Mouse (Mus musculus) left cerebral cortex, adult 2 months (tissue): ENCODE measurements around the gene Anln. TPM values are rescaled to one million over a fixed set of nuclear protein-coding genes. Genes with fewer than 3 reads are reported as not detected.
A peak's percentile ranks its signal among the peaks of the same experiment; 100 is the strongest.
"Not testable (repeated sequence)": the region's sequence is repeated elsewhere in the genome, so short reads cannot be mapped to it uniquely, and the experiment has no call there.

Source experiments
- DNase-seq, 2 experiments: peaks; one replicate each; pipeline ENCODE4 v3.0.0; 2021 to 2022; ENCODE audit warnings: low spot score in 2 of 2, mixed read lengths in 1 of 2; ENCODE audit errors: extremely low spot score in 1 of 2
- H3K27ac ChIP-seq: fragments of 200-600 bp; 2 replicates; pipeline ENCODE4 v1.8.1; 2022
- H3K4me3 ChIP-seq: fragments of 200-600 bp; 2 replicates; pipeline ENCODE4 v1.8.1; 2022
- CTCF ChIP-seq: fragments of 200-600 bp; IDR thresholded peaks from 2 replicates; pipeline ENCODE4 v1.8.1; 2022; ENCODE audit warnings: antibody characterized with exemption, mild to moderate bottlenecking, moderate library complexity
- intact Hi-C: fragments of 180-260 bp; cut with DNase I; formaldehyde crosslinking; loops from one replicate; pipeline ENCODE4 v1.15.1; 2025
- total RNA-seq, 2 experiments: library from RNA; stranded (reverse); gene quantifications; 2 replicates each; pipeline ENCODE4 v1.2.3; 2021

The Anln gene
- total RNA-seq, 2 experiments from 2014 or later = 8.6 to 9.7 TPM

DNA sequence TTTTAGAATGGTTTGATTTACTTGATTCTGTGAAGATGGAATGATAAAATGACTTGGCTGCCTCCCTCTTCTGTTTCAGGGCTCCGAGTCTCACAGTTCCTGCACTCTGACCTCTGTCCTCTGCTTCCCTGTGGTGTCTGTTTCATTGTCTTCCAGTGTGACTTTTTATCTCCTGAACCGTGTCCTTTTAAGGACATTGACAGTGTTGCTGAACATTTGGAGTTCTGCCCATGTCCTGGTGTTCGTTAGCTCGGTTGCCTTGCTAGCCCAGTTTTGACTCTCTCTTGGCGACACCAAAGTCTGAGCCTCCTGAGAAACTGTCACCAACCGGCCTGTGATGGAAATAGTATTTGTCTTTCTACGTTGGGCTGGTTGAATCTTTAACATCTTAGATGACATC lies 31.5 kb upstream of the Anln start:
- Histone ChIP-seq H3K4me3 (no peak overlapping the region), H3K27ac (no peak overlapping the region)
- intact Hi-C loops = no loop called here
- no peak for TF ChIP-seq CTCF
- DNase-seq = no peak

DNA sequence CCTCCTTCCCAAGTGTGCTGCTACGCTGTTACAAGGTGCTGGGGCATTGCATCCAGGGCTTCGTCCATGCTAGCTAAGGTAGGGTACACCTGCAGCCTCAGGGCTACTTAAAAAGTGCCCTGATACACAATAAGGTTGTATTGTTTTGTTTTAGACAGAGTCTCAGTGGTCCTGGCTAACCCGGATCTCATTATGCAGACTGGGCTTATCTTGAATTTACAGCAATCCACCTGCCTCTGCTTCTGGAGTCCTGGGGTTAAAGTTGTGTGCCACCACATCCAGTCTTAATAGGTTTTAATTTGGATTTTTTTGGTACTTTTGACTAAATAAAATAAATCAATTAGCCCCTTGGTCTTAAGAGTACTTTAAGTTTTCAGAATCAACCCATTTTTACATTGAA lies 30.9 kb upstream of the Anln start:
- DNase-seq = no peak
- Histone ChIP-seq H3K27ac (no peak overlapping the region), H3K4me3 (no peak overlapping the region)
- no peak for TF ChIP-seq CTCF
- intact Hi-C loops = no loop called here

DNA sequence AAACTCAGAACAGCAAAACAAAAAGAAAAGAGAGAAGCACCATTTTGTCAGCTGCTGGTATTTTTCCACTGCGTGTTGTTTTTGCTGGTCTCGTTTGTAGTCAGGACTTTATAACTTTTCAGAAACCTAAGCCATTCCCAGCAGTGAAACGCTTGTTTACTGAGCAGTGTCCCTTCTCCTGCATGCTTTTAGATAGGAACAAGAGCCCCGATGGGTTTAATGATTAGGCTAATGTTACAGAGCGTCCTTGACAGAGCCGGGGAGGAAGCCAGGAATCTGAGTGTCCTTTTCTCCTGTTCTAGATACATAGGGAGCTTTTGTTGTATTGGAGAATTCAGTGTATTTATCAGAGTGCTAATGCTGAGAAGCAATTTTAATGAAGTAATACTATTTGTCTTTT lies 28.6 kb upstream of the Anln start:
- intact Hi-C loops = no loop called here
- no peak for TF ChIP-seq CTCF
- no peak for DNase-seq
- Histone ChIP-seq H3K4me3 (no peak overlapping the region), H3K27ac (no peak overlapping the region)

DNA sequence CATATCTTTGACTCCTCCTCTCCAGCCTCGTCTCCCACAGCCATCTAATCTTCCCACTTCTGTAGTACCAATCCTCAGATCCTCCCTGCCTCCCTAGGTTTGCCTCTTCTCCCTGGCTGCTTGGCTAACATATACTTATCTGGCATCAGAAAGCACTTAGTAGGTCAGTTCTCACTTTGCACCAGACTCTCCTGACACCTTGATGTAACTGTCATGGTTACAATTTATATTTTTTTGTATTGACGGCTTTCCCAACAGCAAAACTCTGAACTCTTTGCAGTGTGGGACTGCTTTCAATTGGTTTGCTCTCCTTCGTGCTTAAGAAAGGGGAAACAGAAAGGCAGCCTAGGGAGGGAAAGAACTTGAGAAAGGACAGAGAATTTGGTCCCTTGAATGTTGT lies 27.2 kb upstream of the Anln start:
- Histone ChIP-seq H3K4me3 (no peak overlapping the region), H3K27ac (no peak overlapping the region)
- no peak for TF ChIP-seq CTCF
- intact Hi-C loops = no loop called here
- DNase-seq = no peak

DNA sequence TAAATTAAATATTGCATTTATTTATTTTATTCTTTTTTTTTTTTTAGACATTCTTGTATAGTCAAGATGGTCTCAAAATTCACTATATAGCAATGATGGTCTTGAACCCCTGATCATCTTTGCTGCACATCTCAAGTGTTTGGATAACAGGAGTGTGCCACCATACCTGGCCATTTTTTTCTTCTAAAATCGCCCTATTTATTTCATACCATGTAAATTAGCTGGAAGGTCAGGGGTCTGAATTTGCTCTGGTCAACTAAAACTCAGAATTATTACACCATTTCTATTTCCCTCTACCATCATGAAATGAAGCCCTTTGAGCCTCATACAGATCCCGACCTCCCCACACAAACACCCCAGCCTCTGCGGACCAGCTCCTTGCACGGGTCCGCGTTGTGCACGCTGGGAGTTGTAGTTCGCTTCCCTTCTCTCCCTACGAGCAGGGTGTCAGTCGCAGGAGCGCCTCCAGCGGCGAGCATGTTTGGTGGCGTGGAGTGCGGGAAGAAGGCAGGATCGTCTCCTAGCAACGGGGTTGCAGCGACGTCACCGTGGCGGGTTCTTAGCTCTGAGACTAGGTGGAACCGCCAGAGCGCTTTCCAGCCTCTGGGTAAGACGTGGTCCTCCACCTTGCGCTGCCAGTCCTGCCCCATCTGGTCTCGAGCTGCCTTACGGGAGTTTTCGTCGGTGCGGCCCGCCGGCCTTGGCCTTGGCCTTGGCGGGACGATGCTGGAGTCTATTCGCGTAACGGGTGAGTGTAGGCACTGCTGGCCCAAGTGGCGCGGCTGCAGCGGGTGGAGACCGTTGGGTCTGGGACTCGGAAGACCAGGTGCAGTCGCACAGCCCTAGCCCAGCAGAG lies 22.2 kb upstream of the Anln start, which contains the start of gene 9530077C05Rik:
Gene 9530077C05Rik (plus strand): TSS at position 512 of the 856 bp plus-strand sequence.
- intact Hi-C loops = loop anchor here (5.0 kb wide), 1 partner anchor 56 kb away; the partner anchor contains the start of gene Rp9
- Histone ChIP-seq H3K4me3 (peak within 1 kb of the TSS; percentile 76), H3K27ac (peak within 1 kb of the TSS; percentile 90)
- peak; percentile 90 for TF ChIP-seq CTCF
- peak; percentile 98 for DNase-seq

DNA sequence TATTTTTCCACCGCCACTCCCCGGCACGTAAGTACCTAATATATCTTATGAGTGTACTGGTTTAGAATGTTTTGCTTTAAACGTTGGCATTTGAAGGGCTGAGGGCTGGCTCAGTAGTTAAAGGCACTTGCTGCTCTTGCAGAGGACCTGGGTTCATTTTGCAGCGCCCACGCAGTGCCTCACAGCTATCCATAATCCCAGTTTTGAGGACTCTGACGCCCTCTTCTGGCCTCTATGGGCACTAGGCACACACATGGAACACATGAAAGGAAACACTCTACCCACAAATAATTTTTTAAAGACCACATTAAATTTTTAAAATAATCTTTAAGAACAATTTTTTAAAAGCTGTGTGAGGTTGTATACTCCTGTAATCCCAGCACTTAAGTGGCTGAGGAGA lies 20.5 kb upstream of the Anln start:
- H3K27ac ChIP-seq = no peak overlapping the region
- no peak; the same call in 1 of the 2 replicates for TF ChIP-seq CTCF
- DNase-seq = no peak
- H3K4me3 ChIP-seq = no peak overlapping the region
- intact Hi-C loops = loop anchor here (2.0 kb wide), 3 partner anchors 103 to 253 kb away; partner anchors contain the start of genes Pigyl, Zfp809 and Zfp810

DNA sequence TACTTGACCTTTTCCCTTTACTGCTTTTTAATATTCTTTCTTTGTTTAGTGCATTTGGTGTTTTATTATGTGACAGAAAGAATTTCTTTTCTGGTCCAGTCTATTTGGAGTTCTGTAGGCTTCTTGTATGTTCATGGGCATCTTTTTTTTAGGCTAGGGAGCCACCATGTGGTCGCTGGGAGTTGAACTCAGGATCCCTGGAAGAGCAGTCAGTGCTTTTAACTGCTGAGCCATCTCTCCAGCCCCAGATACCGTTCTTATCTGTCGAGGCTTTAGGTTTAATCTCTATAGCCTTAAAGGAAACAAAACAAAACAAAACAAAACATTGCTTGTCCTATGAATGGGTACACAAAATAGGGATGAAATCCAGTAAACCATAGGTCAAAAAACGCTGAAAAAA lies 19.4 kb upstream of the Anln start:
- DNase-seq, H3K27ac ChIP-seq, H3K4me3 ChIP-seq: not testable (repeated sequence)
- intact Hi-C loops = loop anchor here (2.0 kb wide), 3 partner anchors 102 to 252 kb away; partner anchors contain the start of genes Pigyl, Zfp809 and Zfp810
- peak; percentile 36 for TF ChIP-seq CTCF

DNA sequence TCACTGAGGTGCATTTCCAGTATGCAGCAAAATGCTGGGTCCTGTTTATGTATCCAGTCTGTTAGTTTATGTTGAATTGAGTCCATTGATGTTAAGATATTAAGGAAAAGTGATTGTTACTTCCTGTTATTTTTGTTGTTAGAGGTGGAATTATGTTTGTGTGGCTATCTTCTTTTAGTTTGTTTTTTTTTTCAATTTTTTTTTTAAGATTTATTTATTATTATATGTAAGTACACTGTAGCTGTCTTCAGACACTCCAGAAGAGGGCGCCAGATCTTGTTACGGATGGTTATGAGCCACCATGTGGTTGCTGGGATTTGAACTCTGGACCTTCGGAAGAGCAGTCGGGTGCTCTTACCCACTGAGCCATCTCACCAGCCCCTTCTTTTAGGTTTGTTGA lies 18.6 kb upstream of the Anln start:
- intact Hi-C loops = loop anchor here (2.0 kb wide), 3 partner anchors 101 to 251 kb away; partner anchors contain the start of genes Pigyl, Zfp809 and Zfp810
- DNase-seq = not testable (repeated sequence)

DNA sequence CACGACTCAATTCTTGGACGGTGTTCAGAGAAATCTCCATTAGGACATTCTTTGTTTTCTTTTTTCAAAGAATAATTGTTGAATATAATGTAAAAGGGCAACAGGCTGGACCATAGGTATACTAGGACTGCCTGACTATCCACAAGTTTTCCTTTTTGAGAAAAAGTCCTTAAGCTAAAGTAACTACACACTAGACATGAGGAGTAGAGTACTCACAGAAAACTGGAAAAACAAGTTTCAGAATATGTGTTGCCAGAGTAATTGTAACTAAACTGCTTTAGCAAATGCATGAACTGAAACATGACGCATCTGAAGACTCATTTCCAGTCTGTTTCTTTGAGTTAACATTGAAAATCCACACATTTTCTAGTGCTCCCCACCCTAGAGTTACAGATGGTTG lies 16.4 kb upstream of the Anln start:
- DNase-seq = no peak
- no peak for TF ChIP-seq CTCF
- intact Hi-C loops = no loop called here
- Histone ChIP-seq H3K27ac (no peak overlapping the region), H3K4me3 (no peak overlapping the region)

More for the DNA sequence above, 18.6 kb upstream of the Anln start:
- H3K27ac ChIP-seq, H3K4me3 ChIP-seq: not testable (repeated sequence)

DNA sequence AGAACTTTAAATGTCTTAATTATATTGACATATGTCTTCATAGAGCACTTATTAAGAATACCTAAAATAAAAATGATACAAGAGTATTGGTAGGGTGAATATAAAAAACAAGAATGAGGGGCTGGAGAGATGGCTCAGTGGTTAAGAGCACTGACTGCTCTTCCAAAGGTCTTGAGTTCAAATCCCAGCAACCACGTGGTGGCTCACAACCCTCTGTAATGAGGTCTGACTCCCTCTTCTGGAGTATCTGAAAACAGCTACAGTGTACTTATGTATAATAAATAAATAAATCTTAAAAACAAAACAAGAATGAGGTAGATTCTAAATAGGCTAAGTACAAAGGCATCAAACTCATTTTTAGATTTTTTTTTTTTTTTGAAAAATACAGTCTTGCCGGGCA lies 14.5 kb upstream of the Anln start:
- H3K27ac ChIP-seq, intact Hi-C loops, DNase-seq, H3K4me3 ChIP-seq: not testable (repeated sequence)

DNA sequence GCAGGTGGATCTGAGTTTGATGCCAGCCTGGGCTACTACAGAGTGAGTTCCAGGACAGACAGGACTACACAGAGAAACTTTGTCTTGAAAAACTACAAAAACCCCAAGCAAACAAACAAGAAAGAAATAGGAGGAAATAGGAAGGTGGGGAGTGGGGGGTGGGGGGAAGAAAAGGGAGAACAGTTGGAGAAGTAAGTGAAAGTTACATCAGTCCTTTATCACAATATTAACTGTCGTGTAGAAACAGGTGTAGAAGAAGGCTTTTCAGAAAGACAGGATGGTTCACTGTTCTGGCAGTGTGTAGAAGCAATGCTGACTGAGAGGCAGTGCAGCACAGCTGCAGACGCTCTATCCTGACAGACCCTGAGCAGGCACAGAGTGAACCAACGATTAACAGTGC lies 14.0 kb upstream of the Anln start:
- DNase-seq = no peak
- intact Hi-C loops = no loop called here

DNA sequence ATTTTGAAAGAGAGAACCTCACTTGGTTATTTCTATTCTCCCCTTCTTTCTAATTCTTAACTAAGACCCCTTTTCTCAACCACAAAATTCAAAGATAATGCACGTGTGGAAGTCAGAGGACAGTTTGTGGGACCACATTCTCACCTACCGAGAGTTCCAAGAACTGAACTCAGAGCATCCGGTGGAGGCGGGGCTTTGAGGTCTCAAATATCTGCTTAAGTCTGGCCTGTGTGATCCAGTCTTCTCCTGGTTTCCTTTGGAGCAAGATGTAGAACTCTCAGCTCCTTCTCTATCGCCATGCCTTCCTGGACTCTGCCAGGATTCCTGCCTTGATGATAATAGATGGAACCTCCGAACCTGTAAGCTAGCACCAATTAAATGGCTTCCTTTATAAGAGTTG lies 13.0 kb upstream of the Anln start:
- no peak for TF ChIP-seq CTCF
- intact Hi-C loops = no loop called here
- Histone ChIP-seq H3K4me3 (no peak overlapping the region), H3K27ac (no peak overlapping the region)
- no peak for DNase-seq

More for the DNA sequence above, 14.0 kb upstream of the Anln start:
- no peak overlapping the region for H3K27ac ChIP-seq
- TF ChIP-seq CTCF = no peak
- no peak overlapping the region for H3K4me3 ChIP-seq
